In the genomic region with DNA sequence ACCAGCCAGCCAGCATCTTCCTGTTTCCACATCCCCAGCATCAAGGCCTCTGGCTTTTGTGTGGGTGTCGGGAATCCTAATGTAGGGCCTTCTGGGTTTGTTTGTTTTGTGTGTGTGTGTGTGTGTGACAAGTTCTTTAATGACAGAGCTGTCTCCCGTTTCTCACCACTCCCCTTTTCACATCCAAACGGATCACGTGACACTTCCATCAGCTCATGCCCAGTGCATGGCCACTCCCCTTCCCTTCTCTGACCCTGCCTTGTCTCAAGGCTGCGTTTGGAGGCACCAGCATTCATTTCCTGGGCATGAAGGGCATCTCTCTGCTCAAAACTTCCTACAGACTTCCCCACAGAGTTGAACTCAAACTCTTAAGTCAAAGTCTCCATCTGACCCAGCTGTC, we compare ENCODE assay signal across 22 mouse cellular contexts. TPM values are rescaled to one million over a fixed set of nuclear protein-coding genes. Genes with fewer than 3 reads are reported as not detected.
DNase-seq lines count a peak whose midpoint lies in the region; ATAC-seq and TF ChIP-seq lines count a peak whose summit lies in the region.
"Had no signal": no experiment of that assay in that cellular context is flagged by ENCODE, and none has a peak within 500 bp of the region (broad histone marks: within the 10 kb centered on the region; RNA-seq: fewer than 3 reads in every experiment).

No protein-coding gene starts in this region.

- H3K4me2 ChIP-seq in lung, embryonic 16.5 days (ENCODE audit: low read depth, low read length) = no peak overlapping the region
- H3K4me2 ChIP-seq in myocyte (ENCODE audit: low read depth) = no peak overlapping the region
- no peak overlapping the region for H3K4me2 ChIP-seq in intestine, embryonic 16.5 days (ENCODE audit: low read depth, low read length)
- H3K4me2 ChIP-seq: embryonic facial prominence, embryonic 12.5 days; forebrain, embryonic 12.5 days; heart, embryonic 11.5 days; heart, embryonic 15.5 days; hindbrain, embryonic 13.5 days had no signal

- TF ChIP-seq POLR2A in myocyte (IDR thresholded peaks at IDR 0.05; ENCODE audit: insufficient read length, low read depth) = no peak

- H3K27me3 ChIP-seq in lung, embryonic 16.5 days (ENCODE audit: control insufficient read depth, insufficient read depth, low read depth, low read length) = no peaks in the 10 kb centered on the region
- H3K27me3 ChIP-seq in C2C12 (ENCODE audit: control insufficient read depth, insufficient read depth, insufficient read length) (no peaks in the 10 kb centered on the region), myocyte (ENCODE audit: control insufficient read depth, insufficient read depth, insufficient read length) (no peaks in the 10 kb centered on the region)
- H3K27me3 ChIP-seq in intestine, embryonic 16.5 days (replicated peaks; ENCODE audit: control insufficient read depth, insufficient read depth, low read length) = no peaks in the 10 kb centered on the region
- H3K27me3 ChIP-seq: embryonic facial prominence, embryonic 12.5 days; forebrain, embryonic 12.5 days; heart, embryonic 15.5 days; hindbrain, embryonic 13.5 days had no signal

- H3K79me3 ChIP-seq in C2C12 (ENCODE audit: low read depth) = no peaks in the 10 kb centered on the region

- H3K4me1 ChIP-seq in lung, embryonic 16.5 days (replicated peaks; ENCODE audit: control insufficient read depth, insufficient read depth, low read length) = no peaks in the 10 kb centered on the region
- no peaks in the 10 kb centered on the region for H3K4me1 ChIP-seq in intestine, embryonic 16.5 days (ENCODE audit: control insufficient read depth, insufficient read depth, low read length)
- H3K4me1 ChIP-seq: embryonic facial prominence, embryonic 12.5 days; forebrain, embryonic 12.5 days; hindbrain, embryonic 13.5 days had no signal

- H3K79me2 ChIP-seq in C2C12 (ENCODE audit: control insufficient read depth, insufficient read depth) (no peaks in the 10 kb centered on the region), myocyte (ENCODE audit: control insufficient read depth, insufficient read depth) (no peaks in the 10 kb centered on the region)

- no peak for TF ChIP-seq CTCF in C2C12 (IDR thresholded peaks at IDR 0.05; ENCODE audit: control insufficient read depth, insufficient read depth, insufficient read length)

- H3K9me3 ChIP-seq in lung, embryonic 16.5 days (ENCODE audit: control insufficient read depth, low read length) = no peaks in the 10 kb centered on the region
- H3K9me3 ChIP-seq in intestine, embryonic 16.5 days (ENCODE audit: control insufficient read depth, low read length) = no peaks in the 10 kb centered on the region
- H3K9me3 ChIP-seq: embryonic facial prominence, embryonic 12.5 days; forebrain, embryonic 12.5 days; heart, embryonic 15.5 days; hindbrain, embryonic 13.5 days had no signal

- DNase-seq in lung, postnatal 4 days = no peak
- peak; percentile 51 for DNase-seq in ZHBTc4 (ENCODE audit: low read depth, low spot score)
- DNase-seq in layer of hippocampus, postnatal 14 days (ENCODE audit: low spot score in 2 of 2) = no peak
- no peak for DNase-seq in thymus, postnatal 4 days
- DNase-seq: adrenal gland, adult 2 months; B cell, adult 2 months; cerebellum, adult 11-12 months; cerebellum, adult 9-10 months; cerebellum, postnatal 25 days; gastrocnemius, postnatal 10 days; heart, adult 18-20 months; heart, postnatal 14 days had no signal

- H3K27ac ChIP-seq in lung, embryonic 16.5 days (ENCODE audit: low read length) = no peak overlapping the region
- no peak overlapping the region for H3K27ac ChIP-seq in intestine, embryonic 16.5 days (ENCODE audit: low read length)
- H3K27ac ChIP-seq: embryonic facial prominence, embryonic 12.5 days; forebrain, embryonic 12.5 days; heart, embryonic 15.5 days; hindbrain, embryonic 13.5 days had no signal

- H3ac ChIP-seq in C2C12 (ENCODE audit: control insufficient read depth, insufficient read length, low read depth) = no peak overlapping the region
- H3ac ChIP-seq in myocyte (ENCODE audit: control insufficient read depth, insufficient read length) = no peak overlapping the region

- 12% methylated on average over 5 of the region's 5 CpGs for WGBS in lung, embryonic 16.5 days
- WGBS in intestine, embryonic 16.5 days = 31% methylated on average over 5 of the region's 5 CpGs

- no peak overlapping the region for H3K4me3 ChIP-seq in lung, embryonic 16.5 days (ENCODE audit: low read length)
- H3K4me3 ChIP-seq in C2C12 (ENCODE audit: insufficient read depth, poor library complexity, severe bottlenecking) = no peak overlapping the region
- H3K4me3 ChIP-seq in myocyte = no peak overlapping the region
- no peak overlapping the region for H3K4me3 ChIP-seq in intestine, embryonic 16.5 days (ENCODE audit: low read length)
- H3K4me3 ChIP-seq: embryonic facial prominence, embryonic 12.5 days; forebrain, embryonic 12.5 days; heart, embryonic 15.5 days; hindbrain, embryonic 13.5 days had no signal

- ATAC-seq in lung, embryonic 16.5 days (ENCODE audit: low read depth) = peak; percentile 23; the same call in 1 of the 2 replicates
- ATAC-seq in intestine, embryonic 16.5 days = no peak
- ATAC-seq: forebrain, embryonic 16.5 days had no signal

- H3K9ac ChIP-seq in lung, embryonic 16.5 days (ENCODE audit: low read length) = no peak overlapping the region
- H3K9ac ChIP-seq in intestine, embryonic 16.5 days (ENCODE audit: low read depth, low read length) = no peak overlapping the region
- H3K9ac ChIP-seq: embryonic facial prominence, embryonic 12.5 days; forebrain, embryonic 12.5 days; heart, embryonic 15.5 days; hindbrain, embryonic 13.5 days had no signal

- H3K36me3 ChIP-seq in lung, embryonic 16.5 days (ENCODE audit: control insufficient read depth, insufficient read depth, low read length) = peaks cover 18% of the 10 kb centered on the region
- H3K36me3 ChIP-seq in C2C12 (ENCODE audit: control insufficient read depth, insufficient read depth) = peaks cover 39% of the 10 kb centered on the region
- H3K36me3 ChIP-seq in myocyte (ENCODE audit: control insufficient read depth, insufficient read depth) = peaks cover 28% of the 10 kb centered on the region
- H3K36me3 ChIP-seq in intestine, embryonic 16.5 days (ENCODE audit: control insufficient read depth, insufficient read depth, low read length) = peaks cover 15% of the 10 kb centered on the region

TF ChIP-seq in C2C12, 6 proteins besides CTCF, POLR2A, EP300 and RAD21:
- peak; percentile 61 for TF ChIP-seq USF1 (IDR thresholded peaks at IDR 0.05; ENCODE audit: low read depth)
- TF ChIP-seq FOSL1 (IDR thresholded peaks at IDR 0.05; ENCODE audit: insufficient read depth, low read length, poor library complexity, severe bottlenecking) = no peak
TF ChIP-seq in C2C12: peak in this region for 1.

TF ChIP-seq in myocyte, 11 proteins besides CTCF, POLR2A, EP300 and RAD21:
- TF ChIP-seq USF1 (IDR thresholded peaks at IDR 0.05; ENCODE audit: low read depth) (peak; percentile 37), E2F4 (IDR thresholded peaks at IDR 0.05; ENCODE audit: insufficient read depth) (no peak)

RNA-seq across cellular contexts. Expression of a gene that starts 27.0 kb away (rescaled TPM):
- 53.5 and 56.3 TPM in 2 replicates for polyA plus RNA-seq in lung, embryonic 16.5 days (2015; fragmentation: Nextera tagmentation; extraction: Ambion mirVana)
- 41.6 TPM for polyA plus RNA-seq in C2C12 (2012; fragmentation: generic; extraction: Trizol)
- polyA plus RNA-seq in myocyte (2012; fragmentation: generic; extraction: Trizol) = 35.2 TPM
- total RNA-seq in layer of hippocampus, postnatal 14 days (2021) = 10 to 100 TPM; 26.5 to 27.6 TPM
- polyA plus RNA-seq in intestine, embryonic 16.5 days (2015; fragmentation: Nextera tagmentation; extraction: Ambion mirVana) = 38.0 and 38.8 TPM in 2 replicates

RNA-seq across cellular contexts. Expression of a gene that starts 37.9 kb away (rescaled TPM):
- polyA plus RNA-seq in lung, embryonic 16.5 days (2015; fragmentation: Nextera tagmentation; extraction: Ambion mirVana) = 19.3 and 22.6 TPM in 2 replicates
- polyA plus RNA-seq in C2C12 (2012; fragmentation: generic; extraction: Trizol) (33.9 TPM), myocyte (2012; fragmentation: generic; extraction: Trizol) (49.1 TPM)
- total RNA-seq in layer of hippocampus, postnatal 14 days (2021) = 100 to 1,000 TPM; 140 to 141 TPM
- polyA plus RNA-seq in intestine, embryonic 16.5 days (2015; fragmentation: Nextera tagmentation; extraction: Ambion mirVana) = 10.0 and 11.6 TPM in 2 replicates

RNA-seq across cellular contexts. Expression of a gene that starts 59.5 kb away (rescaled TPM):
- polyA plus RNA-seq in lung, embryonic 16.5 days (2015; fragmentation: Nextera tagmentation; extraction: Ambion mirVana) = 40.6 and 42.5 TPM in 2 replicates
- polyA plus RNA-seq in C2C12 (2012; fragmentation: generic; extraction: Trizol) (14.9 TPM), myocyte (2012; fragmentation: generic; extraction: Trizol) (33.5 TPM)
- total RNA-seq in layer of hippocampus, postnatal 14 days (2021) = 10 to 100 TPM; 86.8 to 94.7 TPM
- 30.2 and 30.7 TPM in 2 replicates for polyA plus RNA-seq in intestine, embryonic 16.5 days (2015; fragmentation: Nextera tagmentation; extraction: Ambion mirVana)
